Mouse (Mus musculus): Measurements from ENCODE around the gene Zscan26.
"Not testable (repeated sequence)": the region's sequence is repeated elsewhere in the genome, so short reads cannot be mapped to it uniquely, and the experiment has no call there.

Gene Zscan26

DNA sequence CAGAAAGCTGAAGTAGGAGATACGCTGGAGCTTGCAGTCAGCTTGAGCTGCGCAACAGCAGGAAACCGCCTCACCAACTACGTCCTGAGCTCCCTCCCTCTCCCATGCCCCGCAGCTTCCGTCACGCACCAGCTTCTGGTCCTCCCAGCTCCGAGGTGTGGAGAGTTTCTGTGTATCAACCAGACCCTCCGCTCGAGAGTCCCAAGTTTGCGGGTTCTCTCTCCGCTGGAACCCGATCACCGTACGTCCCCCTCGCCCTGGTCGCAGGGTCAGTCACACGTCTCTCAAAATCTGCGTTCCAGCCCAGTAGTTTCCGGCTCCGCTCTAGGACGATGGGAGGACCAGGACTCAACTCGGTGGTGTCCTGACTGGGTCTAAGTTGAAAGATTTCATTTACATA is at the start of gene Zscan26:
Zscan26 (minus strand) TSS at position 282 of the 400 bp plus-strand sequence.
- peak; percentile 45 to 63 for DNase-seq (ENCODE audit: low spot score in 2 of 2)

DNA sequence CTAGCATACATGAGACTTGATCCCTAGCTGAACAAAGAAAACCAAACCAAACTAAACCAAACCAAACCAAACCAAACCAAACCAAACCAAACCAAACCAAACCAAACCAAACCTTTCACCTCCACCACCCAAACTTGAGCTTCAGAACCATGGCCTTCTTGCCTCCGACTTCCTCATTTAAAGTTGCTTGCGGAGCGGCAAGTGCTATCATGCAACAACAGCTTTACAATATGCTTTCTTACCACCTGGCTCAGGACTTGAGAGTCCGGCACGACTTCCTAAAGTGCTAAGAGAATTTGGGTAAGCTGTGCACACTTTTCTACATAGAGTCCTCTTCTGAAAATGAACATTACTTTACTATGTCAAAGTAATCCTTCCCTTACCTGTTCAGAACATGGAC is 48.8 kb upstream of the Zscan26 start:
- DNase-seq (ENCODE audit: low spot score in 2 of 2): no peak

- DNase-seq (ENCODE audit: low spot score in 2 of 2): not testable (repeated sequence)
Measured at GRCm38 (mm10) chr13:21501182-21501581, 47.7 kb upstream of the Zscan26 start, which contains the start of gene Gm11273. TSS of gene Gm11273 (minus strand) at chr13:21501418.

GRCm38 (mm10) chr13:21495080-21495479 is 41.5 kb upstream of the Zscan26 start, which contains the start of gene AK157302:
TSS of gene AK157302 (plus strand) at chr13:21495223.
- peak in 1 of 2 experiments; percentile 6 for DNase-seq (ENCODE audit: low spot score in 2 of 2)

DNA sequence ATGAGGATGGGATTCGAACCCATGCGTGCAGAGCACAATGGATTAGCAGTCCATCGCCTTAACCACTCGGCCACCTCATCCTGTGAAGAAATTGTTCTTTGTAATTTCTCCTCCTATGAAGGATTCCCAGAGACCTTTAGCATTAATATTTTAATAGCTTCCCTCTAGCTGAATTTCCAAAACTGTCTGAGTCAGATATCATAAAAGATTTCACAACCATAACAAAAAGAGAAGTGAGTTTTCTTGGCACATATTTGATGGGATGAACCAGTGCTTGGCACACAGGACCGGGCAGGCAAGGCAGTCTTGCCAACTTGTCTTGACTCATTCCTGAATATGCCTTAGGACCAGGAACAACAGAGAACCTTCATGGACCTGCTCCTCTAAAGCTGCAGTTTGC is 39.3 kb upstream of the Zscan26 start:
- no peak for DNase-seq (ENCODE audit: low spot score in 2 of 2)

- DNase-seq (ENCODE audit: low spot score in 2 of 2): no peak
Measured at GRCm38 (mm10) chr13:21486881-21487280, 33.4 kb upstream of the Zscan26 start.

GRCm38 (mm10) chr13:21478759-21479670 is 25.5 kb upstream of the Zscan26 start, which contains the start of the genes Zkscan4 and Gm10065:
TSS of gene Zkscan4 (plus strand) at chr13:21478907.
TSS of gene Gm10065 (minus strand) at chr13:21479441.
- DNase-seq (ENCODE audit: low spot score in 2 of 2): not testable (repeated sequence)

- no peak for DNase-seq (ENCODE audit: low spot score in 2 of 2)
Measured at GRCm38 (mm10) chr13:21472427-21472826, 18.9 kb upstream of the Zscan26 start.

- DNase-seq (ENCODE audit: low spot score in 2 of 2): no peak
Measured at GRCm38 (mm10) chr13:21469097-21469496, 15.6 kb upstream of the Zscan26 start.

DNA sequence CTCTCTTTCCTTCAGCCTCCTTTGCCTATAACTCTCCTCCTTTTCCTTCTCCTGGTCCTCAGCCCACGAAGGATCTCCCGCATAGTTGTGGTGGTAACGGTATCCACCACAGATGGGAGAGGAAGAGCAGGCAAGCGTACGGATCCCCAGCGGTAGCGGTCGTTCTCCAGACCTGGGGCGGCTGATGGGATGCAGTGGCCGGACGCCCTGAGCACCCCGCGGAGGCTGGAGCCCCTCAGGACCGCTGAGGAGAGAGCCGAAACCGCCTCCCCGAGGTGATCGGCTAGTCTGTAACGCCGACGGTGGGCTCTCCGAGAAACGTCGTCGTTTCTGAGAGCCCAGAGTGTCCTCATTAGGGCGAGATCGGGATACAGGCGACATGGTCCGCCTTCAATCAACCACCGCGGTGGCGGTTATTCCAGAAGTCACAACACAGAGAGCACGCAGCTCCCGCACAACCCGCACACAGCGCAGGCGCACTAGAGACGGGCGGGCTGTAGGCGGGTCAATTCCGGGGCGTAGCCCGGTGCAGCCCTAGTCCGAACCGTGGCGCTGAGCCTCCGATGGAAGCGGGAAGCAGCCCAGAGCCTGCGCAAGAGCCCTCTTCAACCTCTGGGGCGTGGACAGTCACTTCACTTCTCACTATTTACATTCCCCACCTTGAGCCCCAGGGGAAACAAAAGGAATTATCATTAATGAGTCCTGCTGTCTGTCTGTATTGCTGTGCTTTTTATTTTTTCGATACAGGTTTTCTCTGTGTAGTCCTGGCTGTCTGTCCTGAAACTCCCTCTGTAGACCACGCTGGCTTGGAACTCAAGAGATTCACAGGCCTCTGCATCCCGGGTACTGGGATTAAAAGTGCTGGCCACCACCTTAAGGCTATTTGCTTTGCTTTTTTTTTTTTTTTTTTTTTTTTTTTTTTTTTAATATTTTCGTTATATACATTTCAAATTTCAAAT is 14.8 kb upstream of the Zscan26 start, which contains the start of gene Nkapl:
Nkapl (minus strand) TSS at position 449 of the 959 bp plus-strand sequence.
- DNase-seq (ENCODE audit: low spot score in 2 of 2): peak; percentile 47 to 52

DNA sequence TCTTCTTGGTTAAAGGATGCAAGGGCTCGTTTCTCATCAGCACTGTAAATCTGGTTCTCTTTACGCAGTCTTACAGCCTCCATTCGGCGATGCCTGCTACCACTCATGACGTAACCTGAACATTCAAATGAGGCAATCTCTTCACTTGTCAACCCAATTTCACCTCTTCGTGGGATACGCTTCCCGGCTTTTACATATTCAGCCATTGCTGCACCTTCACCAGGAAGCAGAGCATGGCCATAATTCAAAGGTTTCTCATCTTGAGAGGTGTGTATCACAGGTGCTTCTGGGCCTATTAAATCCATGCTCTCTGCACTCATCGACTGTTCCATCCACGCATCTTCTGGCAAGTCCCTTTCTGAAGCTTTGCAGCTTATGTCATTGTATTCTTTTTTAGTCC is 13.8 kb upstream of the Zscan26 start:
- no peak for DNase-seq (ENCODE audit: low spot score in 2 of 2)

GRCm38 (mm10) chr13:21462516-21462915 is 9.0 kb upstream of the Zscan26 start:
- DNase-seq (ENCODE audit: low spot score in 2 of 2): not testable (repeated sequence)

DNA sequence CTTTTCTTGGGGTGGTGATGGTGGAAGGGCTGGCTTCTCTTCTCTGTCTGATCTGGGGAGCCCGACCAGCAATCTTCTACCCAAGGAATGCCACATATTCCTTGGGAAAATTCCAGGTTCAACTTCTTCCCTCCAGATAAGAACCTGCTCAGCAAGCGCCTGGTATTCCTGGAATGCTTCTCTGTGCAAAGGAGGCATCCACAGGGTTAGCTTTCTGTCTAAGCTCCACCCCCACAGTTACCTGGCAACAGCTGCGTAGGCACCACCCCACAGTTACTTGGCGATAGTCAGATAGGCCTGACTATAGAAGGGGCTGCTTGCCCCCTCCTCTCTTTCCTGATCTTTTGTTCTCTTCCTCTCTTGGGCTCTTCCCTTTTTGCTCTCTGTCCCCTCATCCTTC is 2.8 kb upstream of the Zscan26 start:
- no peak for DNase-seq (ENCODE audit: low spot score in 2 of 2)

- no peak for DNase-seq (ENCODE audit: low spot score in 2 of 2)
Measured at GRCm38 (mm10) chr13:21454133-21454532, 603 bp upstream of the Zscan26 start.

DNA sequence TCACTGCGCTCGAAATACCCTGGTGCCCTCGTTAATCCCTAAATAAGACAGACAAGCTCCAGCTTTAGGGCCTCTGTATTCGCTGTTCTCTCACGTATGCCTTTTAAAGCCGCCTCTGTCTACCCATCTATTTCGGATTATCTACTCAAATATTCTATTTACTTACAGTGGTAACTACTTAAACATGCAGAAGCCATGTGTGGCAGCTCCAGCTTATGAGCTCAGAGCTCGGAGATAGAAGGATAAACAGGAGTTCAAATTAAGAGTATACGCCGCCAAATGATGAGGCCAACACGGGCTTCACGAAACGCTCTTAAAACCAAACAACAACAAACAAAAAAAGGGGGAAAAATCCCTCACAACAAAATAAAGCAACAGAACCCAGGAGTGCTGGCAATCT is 488 bp downstream of the Zscan26 start:
- DNase-seq (ENCODE audit: low spot score in 2 of 2): no peak

- DNase-seq (ENCODE audit: low spot score in 2 of 2): no peak
Measured at GRCm38 (mm10) chr13:21447856-21448614, 5.5 kb downstream of the Zscan26 start.

DNA sequence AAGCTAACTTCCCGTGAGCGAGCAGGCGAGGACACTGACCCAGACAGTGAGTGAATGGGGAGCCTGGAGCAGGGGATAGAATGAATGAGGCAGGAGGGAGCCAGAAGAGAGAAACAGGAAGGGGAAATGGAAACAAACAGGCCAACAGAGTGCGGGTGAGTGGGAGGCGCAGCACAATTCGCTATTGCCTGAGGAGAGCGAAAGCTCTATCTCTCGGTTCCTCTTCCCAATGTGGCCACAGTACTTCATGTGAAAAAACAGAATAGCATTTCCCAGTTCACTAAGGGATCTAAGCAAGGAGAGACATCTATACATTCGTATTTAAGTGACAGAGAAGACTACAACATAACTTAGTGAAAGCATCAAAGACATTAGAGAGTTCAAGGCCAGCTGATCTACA is 6.7 kb downstream of the Zscan26 start:
- no peak for DNase-seq (ENCODE audit: low spot score in 2 of 2)

GRCm38 (mm10) chr13:21441207-21441572 is 12.3 kb downstream of the Zscan26 start:
- no peak for DNase-seq (ENCODE audit: low spot score in 2 of 2)

DNA sequence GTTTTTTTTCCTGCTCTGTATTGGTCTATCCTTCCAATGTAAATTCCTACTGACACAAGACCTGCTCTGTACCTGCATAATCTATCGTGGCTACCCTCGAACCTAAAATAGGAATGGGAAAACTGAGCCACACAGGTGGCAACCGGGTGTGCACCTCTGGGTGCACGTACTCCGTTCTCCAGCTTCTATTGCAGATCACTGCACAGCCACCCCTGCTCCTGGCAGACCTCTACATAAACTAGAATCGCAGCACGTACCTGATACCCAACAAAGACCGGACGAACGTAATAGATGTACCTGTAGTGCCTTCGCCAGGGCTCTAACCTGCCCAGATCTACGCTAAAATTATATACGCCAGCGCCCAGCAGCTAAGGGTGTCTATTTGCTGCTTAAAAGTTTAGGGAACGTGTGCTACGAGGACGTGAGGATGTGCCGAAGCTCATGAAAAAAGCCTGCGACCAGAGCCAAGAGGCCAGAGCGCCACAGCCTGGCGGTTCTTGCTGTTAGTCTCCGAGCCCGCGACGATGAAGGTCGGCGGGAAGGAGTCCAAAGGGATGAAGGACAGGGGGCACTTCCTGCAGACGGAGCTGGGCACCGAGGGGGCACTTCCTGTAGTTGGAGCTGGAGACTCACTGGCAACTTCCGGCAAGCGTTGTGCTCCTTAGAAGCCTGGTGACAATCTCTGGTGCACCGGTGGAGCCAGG is 12.9 kb downstream of the Zscan26 start, which contains the start of gene Pgbd1:
Pgbd1 (minus strand) TSS at position 556 of the 704 bp plus-strand sequence.
- DNase-seq (ENCODE audit: low spot score in 2 of 2): peak in 1 of 2 experiments; percentile 9

DNA sequence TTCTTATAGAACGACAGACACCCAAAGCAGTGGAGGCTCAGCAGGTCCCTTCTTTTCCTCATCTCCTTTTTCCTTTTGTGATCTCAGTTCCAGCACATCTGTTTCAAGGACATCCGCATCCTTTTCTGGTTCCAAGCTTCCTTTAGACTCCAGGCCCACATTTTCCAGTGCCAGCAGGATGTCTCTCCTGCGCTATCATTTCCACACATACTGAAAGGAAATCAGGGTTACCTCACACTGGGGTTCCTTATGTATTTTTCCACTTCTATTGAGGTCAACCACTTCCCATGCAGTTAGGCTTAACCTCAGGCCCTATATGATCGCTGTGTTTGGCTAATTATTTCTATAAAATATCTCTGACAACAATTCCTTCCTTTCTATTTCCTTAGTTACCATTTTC is 18.1 kb downstream of the Zscan26 start:
- DNase-seq (ENCODE audit: low spot score in 2 of 2): no peak
